Mouse (Mus musculus) erythroblast, adult 5-6 weeks (primary cell): ENCODE results near the gene Dag1. TPM values are rescaled to one million over a fixed set of nuclear protein-coding genes. Genes with fewer than 3 reads are reported as not detected.

Experiments used
- total RNA-seq, 2 experiments: library from RNA; stranded (forward) in 1 of 2; stranded (reverse) in 1 of 2; fragments of 150-400 nt in 1 of 2; fragments of 200-764, 138-1000 nt in 1 of 2; gene quantifications; 2 replicates each; pipeline versions ENCODE4 v1.2.3 to v1.2.4; 2015 to 2017; ENCODE audit warnings: low replicate concordance in 2 of 2

Gene Dag1
- total RNA-seq, 2 experiments from 2014 or later, result 1.7 TPM

Other genes starting within 250 kb of the Dag1 start
- 4.8 and 5.6 TPM in 2 replicates for gene Gmppb, start 214.7 kb downstream of the Dag1 start, total RNA-seq (2015; ENCODE audit: low replicate concordance)
- 4.1 and 7.8 TPM in 2 replicates for gene Gmppb, start 214.7 kb downstream of the Dag1 start, total RNA-seq (2017; ENCODE audit: low replicate concordance)
- gene Amigo3, start 210.8 kb downstream of the Dag1 start, total RNA-seq (2015; ENCODE audit: low replicate concordance), result 0.77 TPM in 1 of 2 replicates, not detected in the other
- 2.3 and 2.8 TPM in 2 replicates for gene Amigo3, start 210.8 kb downstream of the Dag1 start, total RNA-seq (2017; ENCODE audit: low replicate concordance)
- 33.0 and 48.8 TPM in 2 replicates for gene Mst1, start 183.5 kb downstream of the Dag1 start, total RNA-seq (2015; ENCODE audit: low replicate concordance)
- gene Mst1, start 183.5 kb downstream of the Dag1 start, total RNA-seq (2017; ENCODE audit: low replicate concordance), result 6.6 and 13.4 TPM in 2 replicates
- 734 and 842 TPM in 2 replicates for gene Rnf123, start 180.6 kb downstream of the Dag1 start, total RNA-seq (2015; ENCODE audit: low replicate concordance)
- gene Rnf123, start 180.6 kb downstream of the Dag1 start, total RNA-seq (2017; ENCODE audit: low replicate concordance), result 498 and 626 TPM in 2 replicates
- 123 and 182 TPM in 2 replicates for gene Apeh, start 169.4 kb downstream of the Dag1 start, total RNA-seq (2015; ENCODE audit: low replicate concordance)
- 219 and 268 TPM in 2 replicates for gene Apeh, start 169.4 kb downstream of the Dag1 start, total RNA-seq (2017; ENCODE audit: low replicate concordance)
- 0.38 and 1.0 TPM in 2 replicates for gene Bsn, start 73.6 kb downstream of the Dag1 start, total RNA-seq (2015; ENCODE audit: low replicate concordance)
- gene Bsn, start 73.6 kb downstream of the Dag1 start, total RNA-seq (2017; ENCODE audit: low replicate concordance), result 1.3 and 2.0 TPM in 2 replicates
- gene Nicn1, start 26.5 kb upstream of the Dag1 start, total RNA-seq (2015; ENCODE audit: low replicate concordance), result 0.58 TPM in 1 of 2 replicates, not detected in the other
- 1.0 TPM in 1 of 2 replicates, not detected in the other for gene Nicn1, start 26.5 kb upstream of the Dag1 start, total RNA-seq (2017; ENCODE audit: low replicate concordance)
- gene Amt, start 32.9 kb upstream of the Dag1 start, total RNA-seq (2015; ENCODE audit: low replicate concordance), result not detected in 2 replicates
- gene Amt, start 32.9 kb upstream of the Dag1 start, total RNA-seq (2017; ENCODE audit: low replicate concordance), result 0.51 TPM in 1 of 2 replicates, not detected in the other
- 149 and 157 TPM in 2 replicates for gene Rhoa, start 42.2 kb upstream of the Dag1 start, total RNA-seq (2015; ENCODE audit: low replicate concordance)
- 238 and 268 TPM in 2 replicates for gene Rhoa, start 42.2 kb upstream of the Dag1 start, total RNA-seq (2017; ENCODE audit: low replicate concordance)
- 6.1 and 9.2 TPM in 2 replicates for gene Tcta, start 42.2 kb upstream of the Dag1 start, total RNA-seq (2015; ENCODE audit: low replicate concordance)
- 4.1 and 4.5 TPM in 2 replicates for gene Tcta, start 42.2 kb upstream of the Dag1 start, total RNA-seq (2017; ENCODE audit: low replicate concordance)
- gene Gpx1, start 74.9 kb upstream of the Dag1 start, total RNA-seq (2015; ENCODE audit: low replicate concordance), result 5,168 and 5,395 TPM in 2 replicates
- 4,534 and 5,176 TPM in 2 replicates for gene Gpx1, start 74.9 kb upstream of the Dag1 start, total RNA-seq (2017; ENCODE audit: low replicate concordance)
- 158 and 217 TPM in 2 replicates for gene Usp4, start 83.9 kb upstream of the Dag1 start, total RNA-seq (2015; ENCODE audit: low replicate concordance)
- gene Usp4, start 83.9 kb upstream of the Dag1 start, total RNA-seq (2017; ENCODE audit: low replicate concordance), result 141 and 164 TPM in 2 replicates
- gene 1700102P08Rik, start 128.8 kb upstream of the Dag1 start, total RNA-seq (2015; ENCODE audit: low replicate concordance), result 7.3 and 8.6 TPM in 2 replicates
- gene 1700102P08Rik, start 128.8 kb upstream of the Dag1 start, total RNA-seq (2017; ENCODE audit: low replicate concordance), result 10.5 and 11.6 TPM in 2 replicates
- not detected in 2 replicates for gene Ccdc36, start 164.5 kb upstream of the Dag1 start, total RNA-seq (2015; ENCODE audit: low replicate concordance)
- gene Ccdc36, start 164.5 kb upstream of the Dag1 start, total RNA-seq (2017; ENCODE audit: low replicate concordance), result not detected in 2 replicates
- gene BC048562, start 172.5 kb upstream of the Dag1 start, total RNA-seq (2015; ENCODE audit: low replicate concordance), result not detected in 2 replicates
- gene BC048562, start 172.5 kb upstream of the Dag1 start, total RNA-seq (2017; ENCODE audit: low replicate concordance), result not detected in 2 replicates
- 6.1 and 21.7 TPM in 2 replicates for gene Ccdc71, start 196.6 kb upstream of the Dag1 start, total RNA-seq (2015; ENCODE audit: low replicate concordance)
- 1.5 and 5.8 TPM in 2 replicates for gene Ccdc71, start 196.6 kb upstream of the Dag1 start, total RNA-seq (2017; ENCODE audit: low replicate concordance)
- gene Klhdc8b, start 197.6 kb upstream of the Dag1 start, total RNA-seq (2015; ENCODE audit: low replicate concordance), result 0.77 and 2.9 TPM in 2 replicates
- 3.3 and 4.3 TPM in 2 replicates for gene Klhdc8b, start 197.6 kb upstream of the Dag1 start, total RNA-seq (2017; ENCODE audit: low replicate concordance)
- not detected in 2 replicates for gene Lamb2, start 215.8 kb upstream of the Dag1 start, total RNA-seq (2015; ENCODE audit: low replicate concordance)
- gene Lamb2, start 215.8 kb upstream of the Dag1 start, total RNA-seq (2017; ENCODE audit: low replicate concordance), result not detected in 2 replicates
- 57.9 and 59.6 TPM in 2 replicates for gene Usp19, start 226.6 kb upstream of the Dag1 start, total RNA-seq (2015; ENCODE audit: low replicate concordance)
- 80.2 and 94.7 TPM in 2 replicates for gene Usp19, start 226.6 kb upstream of the Dag1 start, total RNA-seq (2017; ENCODE audit: low replicate concordance)
- 18.6 and 69.2 TPM in 2 replicates for gene Qars, start 243.7 kb upstream of the Dag1 start, total RNA-seq (2015; ENCODE audit: low replicate concordance)
- 54.2 and 64.6 TPM in 2 replicates for gene Qars, start 243.7 kb upstream of the Dag1 start, total RNA-seq (2017; ENCODE audit: low replicate concordance)